Mouse (Mus musculus): ENCODE data around the gene Ipo7. TPM values are rescaled to one million over a fixed set of nuclear protein-coding genes. Genes with fewer than 3 reads are reported as not detected.
"Not testable (repeated sequence)": the region's sequence is repeated elsewhere in the genome, so short reads cannot be mapped to it uniquely, and the experiment has no call there.

Gene Ipo7
- 37.8 and 40.2 TPM in 2 replicates for polyA plus RNA-seq (2014; fragmentation: Nextera tagmentation; extraction: Ambion mirVana)

DNA sequence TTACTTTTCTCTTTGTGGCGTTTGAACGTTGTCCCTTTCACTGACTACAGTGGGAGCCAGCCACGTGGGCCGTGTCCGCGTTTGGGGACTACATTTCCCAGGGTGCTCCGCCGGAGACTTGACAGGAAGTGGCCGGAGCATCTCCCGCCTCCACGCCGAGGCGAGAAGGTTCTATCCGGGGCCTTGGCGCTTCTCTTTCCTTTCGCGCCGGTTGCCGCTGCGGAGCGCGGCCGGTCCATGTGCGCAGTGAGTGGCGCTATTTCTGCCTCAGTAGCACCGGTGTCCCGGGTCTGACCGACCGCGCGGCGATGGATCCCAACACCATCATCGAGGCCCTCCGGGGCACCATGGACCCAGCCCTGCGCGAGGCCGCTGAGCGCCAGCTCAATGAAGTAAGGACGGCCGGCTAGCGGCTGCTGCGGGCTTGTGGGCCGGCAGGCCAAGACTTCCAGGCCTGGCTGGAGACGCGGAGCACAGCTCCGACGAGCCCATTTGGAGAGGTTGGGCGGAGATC, at the start of gene Ipo7:
TSS of gene Ipo7 (plus strand) at position 158 of the 514 bp plus-strand sequence.
- ATAC-seq (ENCODE audit: low FRiP score) = peak; percentile 97
- Histone ChIP-seq H3K27ac (ENCODE audit: low read depth, low read length) (peak within 1 kb of the TSS; percentile 82), H3K4me2 (peak within 1 kb of the TSS; percentile 59), H3K27me3 (ENCODE audit: control insufficient read depth, insufficient read depth, low read length) (no peaks in the 10 kb centered on the region), H3K4me3 (ENCODE audit: low read depth, low read length) (peak within 1 kb of the TSS; percentile 96), H3K9ac (ENCODE audit: low read length) (peak within 1 kb of the TSS; percentile 87), H3K4me1 (ENCODE audit: control insufficient read depth, insufficient read depth, low read length) (peaks cover 3% of the 10 kb centered on the region; the same call in 1 of the 2 replicates), H3K36me3 (ENCODE audit: control insufficient read depth, insufficient read depth, low read length) (no peaks in the 10 kb centered on the region), H3K9me3 (ENCODE audit: control insufficient read depth, low read length) (no peaks in the 10 kb centered on the region)
- DNase-seq (ENCODE audit: low spot score, missing footprints) = peak; percentile 98
- WGBS = under 1% methylated on average over 47 of the region's 48 CpGs

DNA sequence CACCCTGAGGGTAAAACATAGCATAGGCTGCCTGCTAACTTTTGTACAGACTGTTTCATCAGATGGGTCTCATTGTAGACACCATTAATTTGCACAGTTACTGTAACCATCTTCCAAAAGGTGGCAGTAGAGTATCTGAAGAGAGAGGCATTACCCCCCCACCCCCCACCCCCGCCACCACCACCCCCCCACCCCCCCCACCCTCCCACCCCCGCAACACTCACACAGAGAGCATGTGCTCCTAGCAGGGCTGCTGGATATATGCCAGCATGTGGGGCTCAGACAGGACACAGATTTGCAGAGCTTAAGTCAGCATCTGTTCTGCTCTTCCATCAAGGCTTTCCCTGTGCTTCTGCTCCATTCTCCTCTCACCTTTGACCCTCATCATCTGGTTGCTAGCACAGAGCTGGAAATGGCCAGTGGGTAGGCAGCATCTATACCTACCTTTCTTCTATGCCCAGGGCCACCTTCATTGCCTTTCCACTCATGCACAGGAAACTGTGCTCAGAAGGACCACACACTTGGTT, 49.1 kb upstream of the Ipo7 start:
- 33% methylated on average over 1 of the region's 2 CpGs for WGBS
- no peak overlapping the region for H3K9ac ChIP-seq (ENCODE audit: low read length)

DNA sequence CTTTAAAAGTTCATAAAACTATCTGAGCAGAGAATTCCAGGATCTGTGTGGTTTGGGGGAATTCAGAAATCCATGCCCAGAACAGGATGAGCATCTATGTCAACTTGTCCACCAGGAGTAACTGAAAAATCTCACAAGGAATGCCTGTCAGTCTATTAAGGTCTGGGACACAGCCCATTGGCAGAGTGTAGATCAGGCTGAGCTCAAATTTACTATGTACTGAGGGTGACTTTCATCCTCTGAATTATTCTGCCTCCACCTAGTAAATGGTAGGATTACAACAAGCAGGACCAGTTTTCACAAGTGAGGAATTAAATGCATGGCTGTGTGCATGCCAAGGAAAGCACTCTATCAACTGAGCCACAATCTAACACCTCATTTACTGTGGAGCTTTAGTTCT, 48.5 kb upstream of the Ipo7 start:
- peak overlapping the region; percentile 40; the same call in 1 of the 2 replicates for H3K27ac ChIP-seq (ENCODE audit: low read depth, low read length)
- H3K27me3 ChIP-seq (ENCODE audit: control insufficient read depth, insufficient read depth, low read length) = no peaks in the 10 kb centered on the region
- DNase-seq (ENCODE audit: low spot score, missing footprints) = no peak

More for the DNA sequence above, 49.1 kb upstream of the Ipo7 start:
- Histone ChIP-seq H3K27ac (ENCODE audit: low read depth, low read length) (peak overlapping the region; percentile 40; the same call in 1 of the 2 replicates), H3K27me3 (ENCODE audit: control insufficient read depth, insufficient read depth, low read length) (no peaks in the 10 kb centered on the region), H3K4me2 (no peak overlapping the region), H3K4me1 (ENCODE audit: control insufficient read depth, insufficient read depth, low read length) (no peaks in the 10 kb centered on the region), H3K4me3 (ENCODE audit: low read depth, low read length) (no peak overlapping the region), H3K9me3 (ENCODE audit: control insufficient read depth, low read length) (no peaks in the 10 kb centered on the region), H3K36me3 (ENCODE audit: control insufficient read depth, insufficient read depth, low read length) (no peaks in the 10 kb centered on the region)
- ATAC-seq (ENCODE audit: low FRiP score) (peak; percentile 84), DNase-seq (ENCODE audit: low spot score, missing footprints) (no peak)

DNA sequence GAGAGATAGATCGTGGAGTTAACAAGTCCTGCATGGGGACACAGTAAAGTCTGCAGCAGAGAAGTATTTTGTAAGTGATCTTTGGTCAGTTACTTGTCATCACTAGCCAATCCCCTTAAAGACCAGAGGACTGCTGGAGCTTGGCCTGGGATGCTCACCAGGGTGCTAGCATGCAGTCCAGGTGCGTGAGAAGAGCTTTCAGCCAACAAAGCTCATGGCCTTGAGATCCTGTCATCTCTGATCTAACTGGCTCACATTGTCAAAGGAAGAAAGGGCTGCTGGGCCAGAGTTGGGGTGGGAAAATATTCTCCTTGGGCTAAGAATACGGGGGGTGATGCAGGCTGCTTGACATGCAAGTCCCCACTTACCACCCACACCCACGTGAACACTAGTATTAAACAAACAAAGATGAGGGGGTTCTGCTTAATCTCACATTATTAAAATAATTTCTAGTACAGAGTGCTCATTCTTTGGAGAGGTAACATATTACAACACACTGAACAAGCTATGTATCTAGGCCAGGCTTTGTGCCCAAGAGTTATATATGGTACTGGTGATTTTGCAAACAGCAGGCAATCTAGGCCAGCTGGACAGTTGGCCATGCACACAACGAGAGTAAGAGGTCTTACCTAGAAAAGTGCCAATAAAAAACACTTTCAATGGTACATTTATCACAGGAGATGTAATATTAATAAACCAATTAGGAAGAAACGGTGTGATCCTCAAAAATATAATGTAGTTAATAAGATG, 41.9 kb upstream of the Ipo7 start:
- Histone ChIP-seq H3K4me1 (ENCODE audit: control insufficient read depth, insufficient read depth, low read length) (no peaks in the 10 kb centered on the region), H3K36me3 (ENCODE audit: control insufficient read depth, insufficient read depth, low read length) (peaks cover 5% of the 10 kb centered on the region), H3K4me3 (ENCODE audit: low read depth, low read length) (no peak overlapping the region), H3K27me3 (ENCODE audit: control insufficient read depth, insufficient read depth, low read length) (no peaks in the 10 kb centered on the region), H3K4me2 (no peak overlapping the region), H3K27ac (ENCODE audit: low read depth, low read length) (no peak overlapping the region), H3K9me3 (ENCODE audit: control insufficient read depth, low read length) (no peaks in the 10 kb centered on the region), H3K9ac (ENCODE audit: low read length) (no peak overlapping the region)
- no peak for DNase-seq (ENCODE audit: low spot score, missing footprints)
- ATAC-seq (ENCODE audit: low FRiP score) = no peak
- WGBS = 92% methylated on average over 6 of the region's 6 CpGs

More for the DNA sequence above, 48.5 kb upstream of the Ipo7 start:
- H3K9me3 ChIP-seq (ENCODE audit: control insufficient read depth, low read length) = no peaks in the 10 kb centered on the region
- H3K4me2 ChIP-seq = no peak overlapping the region
- no peak for ATAC-seq (ENCODE audit: low FRiP score)
- H3K36me3 ChIP-seq (ENCODE audit: control insufficient read depth, insufficient read depth, low read length) = no peaks in the 10 kb centered on the region
- no peak overlapping the region for H3K4me3 ChIP-seq (ENCODE audit: low read depth, low read length)
- H3K9ac ChIP-seq (ENCODE audit: low read length) = no peak overlapping the region
- H3K4me1 ChIP-seq (ENCODE audit: control insufficient read depth, insufficient read depth, low read length) = no peaks in the 10 kb centered on the region

DNA sequence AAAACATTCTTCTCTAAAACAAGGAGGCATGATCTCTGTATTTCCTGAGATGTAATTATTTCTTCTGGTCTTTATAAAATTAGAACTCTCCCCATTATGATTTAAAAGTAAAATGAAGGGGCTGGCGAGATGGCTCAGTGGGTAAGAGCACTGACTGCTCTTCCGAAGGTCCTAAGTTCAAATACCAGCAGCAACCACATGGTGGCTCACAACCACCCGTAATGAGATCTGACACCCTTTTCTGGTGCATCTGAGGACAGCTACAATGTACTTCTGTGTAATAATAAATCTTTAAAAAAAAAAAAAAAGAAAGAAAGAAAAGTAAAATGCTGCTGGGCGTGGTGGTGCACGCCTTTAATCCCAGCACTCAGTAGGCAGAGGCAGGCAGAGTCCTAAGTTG, 40.9 kb upstream of the Ipo7 start:
- H3K36me3 ChIP-seq (ENCODE audit: control insufficient read depth, insufficient read depth, low read length); H3K4me2 ChIP-seq; H3K9me3 ChIP-seq (ENCODE audit: control insufficient read depth, low read length); H3K27me3 ChIP-seq (ENCODE audit: control insufficient read depth, insufficient read depth, low read length); H3K4me1 ChIP-seq (ENCODE audit: control insufficient read depth, insufficient read depth, low read length); DNase-seq (ENCODE audit: low spot score, missing footprints); ATAC-seq (ENCODE audit: low FRiP score); H3K9ac ChIP-seq (ENCODE audit: low read length); H3K4me3 ChIP-seq (ENCODE audit: low read depth, low read length); H3K27ac ChIP-seq (ENCODE audit: low read depth, low read length): not testable (repeated sequence)
- WGBS = 73% methylated on average over 5 of the region's 5 CpGs

DNA sequence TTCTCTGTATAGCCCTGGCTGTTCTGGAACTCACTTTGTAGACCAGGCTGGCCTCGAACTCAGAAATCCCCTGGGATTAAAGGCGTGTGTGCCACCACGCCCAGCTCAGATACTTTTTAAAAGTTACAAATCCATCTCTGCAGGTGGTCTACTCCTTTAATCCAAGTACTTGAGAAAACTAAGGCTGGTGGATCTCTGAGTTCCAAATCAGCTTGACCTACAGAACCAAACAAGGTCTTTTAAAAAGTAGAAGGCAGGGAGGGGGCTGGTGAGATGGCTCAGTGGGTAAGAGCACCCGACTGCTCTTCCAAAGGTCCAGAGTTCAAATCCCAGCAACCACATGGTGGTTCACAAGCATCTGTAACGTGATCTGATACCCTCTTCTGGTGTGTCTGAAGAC, 33.5 kb upstream of the Ipo7 start:
- WGBS = 74% methylated on average over 5 of the region's 5 CpGs
- H3K4me1 ChIP-seq (ENCODE audit: control insufficient read depth, insufficient read depth, low read length); H3K27ac ChIP-seq (ENCODE audit: low read depth, low read length); H3K9me3 ChIP-seq (ENCODE audit: control insufficient read depth, low read length); DNase-seq (ENCODE audit: low spot score, missing footprints); H3K4me3 ChIP-seq (ENCODE audit: low read depth, low read length); ATAC-seq (ENCODE audit: low FRiP score); H3K27me3 ChIP-seq (ENCODE audit: control insufficient read depth, insufficient read depth, low read length); H3K4me2 ChIP-seq; H3K9ac ChIP-seq (ENCODE audit: low read length); H3K36me3 ChIP-seq (ENCODE audit: control insufficient read depth, insufficient read depth, low read length): not testable (repeated sequence)

DNA sequence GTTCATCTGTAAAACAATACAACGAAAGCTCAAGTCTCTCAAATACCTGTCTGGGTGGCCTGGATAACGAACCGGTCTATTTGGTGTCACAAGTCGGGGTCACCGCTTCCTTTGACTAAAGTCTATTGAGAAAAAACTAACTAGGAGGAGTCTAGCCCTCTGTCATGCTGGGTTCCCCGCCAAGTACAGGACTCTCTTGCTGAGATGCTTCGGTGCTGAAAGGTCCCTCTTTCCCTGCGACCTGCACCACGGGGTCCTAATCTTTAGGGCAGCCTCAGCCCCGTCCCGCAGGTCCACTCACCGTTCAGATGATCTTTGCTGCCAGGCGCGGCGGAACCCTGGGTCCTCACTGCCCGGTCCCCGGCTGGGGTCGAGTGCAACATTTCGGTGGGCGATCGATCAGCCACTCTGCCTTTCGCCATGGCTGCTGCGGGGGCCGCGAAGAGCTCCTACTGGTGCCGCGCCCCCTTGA, 32.4 kb upstream of the Ipo7 start:
- peak overlapping the region; percentile 70 for H3K9ac ChIP-seq (ENCODE audit: low read length)
- H3K4me2 ChIP-seq = peak overlapping the region; percentile 81
- H3K27ac ChIP-seq (ENCODE audit: low read depth, low read length) = no peak overlapping the region
- DNase-seq (ENCODE audit: low spot score, missing footprints) (no peak), ATAC-seq (ENCODE audit: low FRiP score) (peak; percentile 77)
- H3K9me3 ChIP-seq (ENCODE audit: control insufficient read depth, low read length) = no peaks in the 10 kb centered on the region
- WGBS = under 1% methylated on average over 27 of the region's 27 CpGs
- no peaks in the 10 kb centered on the region; the same call in 1 of the 2 replicates for H3K36me3 ChIP-seq (ENCODE audit: control insufficient read depth, insufficient read depth, low read length)
- no peaks in the 10 kb centered on the region for H3K27me3 ChIP-seq (ENCODE audit: control insufficient read depth, insufficient read depth, low read length)
- H3K4me1 ChIP-seq (ENCODE audit: control insufficient read depth, insufficient read depth, low read length) = peaks cover 3% of the 10 kb centered on the region
- peak overlapping the region; percentile 62 for H3K4me3 ChIP-seq (ENCODE audit: low read depth, low read length)

DNA sequence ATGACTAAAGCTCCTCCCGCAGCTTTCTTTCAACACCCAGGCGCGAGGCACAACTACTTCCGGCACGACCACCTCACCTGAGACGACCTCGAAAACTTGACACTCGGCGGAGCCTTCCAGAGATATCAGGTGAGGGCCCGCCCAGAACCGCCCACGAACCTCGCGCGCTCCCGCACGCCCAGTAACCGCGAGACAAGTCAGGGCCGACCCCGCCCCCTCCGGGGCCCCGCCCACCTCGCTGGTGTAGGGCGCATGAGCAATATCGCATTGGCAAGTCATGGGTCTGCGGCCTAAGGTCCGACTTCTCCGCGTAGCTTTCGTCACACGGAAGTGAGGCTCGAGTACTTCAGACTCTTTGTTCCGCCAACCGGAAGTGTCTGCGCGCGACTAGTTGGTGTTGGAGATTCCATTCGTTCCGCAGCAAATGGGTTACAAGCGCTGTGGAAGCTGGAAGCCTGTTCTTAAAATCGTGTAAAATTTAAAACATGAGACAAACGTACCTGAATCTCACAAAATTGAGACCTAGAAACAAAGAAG, 31.9 kb upstream of the Ipo7 start:
- no peaks in the 10 kb centered on the region for H3K9me3 ChIP-seq (ENCODE audit: control insufficient read depth, low read length)
- H3K27ac ChIP-seq (ENCODE audit: low read depth, low read length) = peak overlapping the region; percentile 73
- peak overlapping the region; percentile 62 for H3K4me3 ChIP-seq (ENCODE audit: low read depth, low read length)
- H3K9ac ChIP-seq (ENCODE audit: low read length) = peak overlapping the region; percentile 70
- WGBS = under 1% methylated on average over 43 of the region's 43 CpGs
- H3K27me3 ChIP-seq (ENCODE audit: control insufficient read depth, insufficient read depth, low read length) = no peaks in the 10 kb centered on the region
- peak; percentile 99 for ATAC-seq (ENCODE audit: low FRiP score)
- H3K36me3 ChIP-seq (ENCODE audit: control insufficient read depth, insufficient read depth, low read length) = no peaks in the 10 kb centered on the region
- peak; percentile 100 for DNase-seq (ENCODE audit: low spot score, missing footprints)
- peaks cover 3% of the 10 kb centered on the region for H3K4me1 ChIP-seq (ENCODE audit: control insufficient read depth, insufficient read depth, low read length)
- H3K4me2 ChIP-seq = peak overlapping the region; percentile 81

DNA sequence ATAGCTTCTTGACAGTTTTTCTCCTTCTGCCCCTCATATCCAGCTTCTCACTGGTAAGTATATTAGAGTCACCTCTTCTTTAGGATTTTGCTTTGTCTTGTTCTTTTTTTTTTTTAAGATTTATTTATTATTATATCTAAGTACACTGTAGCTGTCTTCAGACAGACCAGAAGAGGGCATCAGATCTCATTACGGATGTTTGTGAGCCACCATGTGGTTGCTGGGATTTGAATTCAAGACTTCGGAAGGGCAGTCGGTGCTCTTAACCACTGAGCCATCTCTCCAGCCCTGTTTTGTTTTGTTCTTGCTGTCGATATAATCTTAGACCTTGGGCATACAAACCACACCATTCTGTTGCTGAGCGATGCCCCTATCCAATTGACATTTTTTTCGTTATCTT, 31.3 kb upstream of the Ipo7 start, which contains the start of gene Tmem41b:
TSS of gene Tmem41b (minus strand) at position 155 of the 400 bp plus-strand sequence.
- H3K36me3 ChIP-seq (ENCODE audit: control insufficient read depth, insufficient read depth, low read length); H3K9me3 ChIP-seq (ENCODE audit: control insufficient read depth, low read length); H3K4me1 ChIP-seq (ENCODE audit: control insufficient read depth, insufficient read depth, low read length); ATAC-seq (ENCODE audit: low FRiP score); H3K27me3 ChIP-seq (ENCODE audit: control insufficient read depth, insufficient read depth, low read length); DNase-seq (ENCODE audit: low spot score, missing footprints): not testable (repeated sequence)
- Histone ChIP-seq H3K4me3 (ENCODE audit: low read depth, low read length) (peak within 1 kb of the TSS; percentile 62), H3K27ac (ENCODE audit: low read depth, low read length) (peak within 1 kb of the TSS; percentile 73), H3K4me2 (peak within 1 kb of the TSS; percentile 81), H3K9ac (ENCODE audit: low read length) (peak within 1 kb of the TSS; percentile 70)
- 43% methylated on average over 6 of the region's 6 CpGs for WGBS

Measured in midbrain, embryonic 11.5 days (tissue).